Mouse (Mus musculus) lung, postnatal 0 days (tissue): ENCODE data around the gene Aff3. TPM values are rescaled to one million over a fixed set of nuclear protein-coding genes. Genes with fewer than 3 reads are reported as not detected.

Source experiments
- ATAC-seq: fragments of 200-750 bp; cut with Nextera tagmentation; 2 replicates; pipeline ENCODE4 v1.8.0; 2017; ENCODE audit warnings: moderate library complexity
- DNase-seq: peaks from one replicate; pipeline ENCODE4 v3.0.0-alpha.2; 2016; ENCODE audit warnings: low spot score
- H3K27ac ChIP-seq: fragments of 300-500 bp; sonication (generic); 2 replicates; pipeline ENCODE4 v1.5.1; 2014; ENCODE audit warnings: antibody characterized with exemption, mild to moderate bottlenecking, low read length, mixed read lengths
- H3K27me3 ChIP-seq: fragments of 300-500 bp; sonication (generic); replicated peaks from 2 replicates; pipeline ENCODE4 v1.6.1; 2014; ENCODE audit warnings: low read length, mixed read lengths; ENCODE audit not compliant: insufficient read depth
- H3K36me3 ChIP-seq: fragments of 300-500 bp; sonication (generic); 2 replicates; pipeline ENCODE4 v1.6.1; 2014; ENCODE audit warnings: low read length, mixed read lengths; ENCODE audit not compliant: insufficient read depth
- H3K4me1 ChIP-seq: fragments of 300-500 bp; sonication (generic); 2 replicates; pipeline ENCODE4 v1.6.1; 2014; ENCODE audit warnings: antibody characterized with exemption, low read depth, low read length, mixed read lengths; ENCODE audit not compliant: insufficient read depth
- H3K4me2 ChIP-seq: fragments of 300-500 bp; sonication (generic); replicated peaks from 2 replicates; pipeline ENCODE4 v1.6.1; 2014; ENCODE audit warnings: low read depth, mild to moderate bottlenecking, low read length, moderate library complexity, mixed read lengths
- H3K4me3 ChIP-seq: fragments of 300-500 bp; sonication (generic); 2 replicates; pipeline ENCODE4 v1.5.1; 2014; ENCODE audit warnings: low read depth, low read length
- H3K9ac ChIP-seq: fragments of 300-500 bp; sonication (generic); replicated peaks from 2 replicates; pipeline ENCODE4 v1.6.1; 2014; ENCODE audit warnings: low read depth, mild to moderate bottlenecking
- H3K9me3 ChIP-seq: fragments of 300-500 bp; sonication (generic); 2 replicates; pipeline ENCODE4 v1.6.1; 2016; ENCODE audit warnings: low read length, mixed read lengths
- CTCF ChIP-seq: IDR thresholded peaks from 2 replicates; pipeline ENCODE4 v1.5.1; 2016; ENCODE audit warnings: antibody characterized with exemption, mild to moderate bottlenecking
- EP300 ChIP-seq: IDR thresholded peaks from 2 replicates; pipeline ENCODE4 v1.6.1; 2016; ENCODE audit warnings: antibody characterized with exemption, mild to moderate bottlenecking, control low read depth
- WGBS: fragments of 180-500 bp; shearing (Covaris S2); extraction: QIAGEN DNeasy Blood & Tissue Kit; methylation state at CpG from one replicate; pipeline ENCODE4 v1.1.7; 2014; 5-methylcytosine and 5-hydroxymethylcytosine counted together
- polyA plus RNA-seq: library from polyadenylated mRNA; unstranded; fragments of >200 nt; fragmentation: Nextera tagmentation; extraction: Ambion mirVana; gene quantifications from 2 replicates; pipeline ENCODE4 v1.2.1, GENCODE M21; 2015

Gene Aff3
- polyA plus RNA-seq, 1 experiment from 2014 or later, result 5.9 TPM

DNA sequence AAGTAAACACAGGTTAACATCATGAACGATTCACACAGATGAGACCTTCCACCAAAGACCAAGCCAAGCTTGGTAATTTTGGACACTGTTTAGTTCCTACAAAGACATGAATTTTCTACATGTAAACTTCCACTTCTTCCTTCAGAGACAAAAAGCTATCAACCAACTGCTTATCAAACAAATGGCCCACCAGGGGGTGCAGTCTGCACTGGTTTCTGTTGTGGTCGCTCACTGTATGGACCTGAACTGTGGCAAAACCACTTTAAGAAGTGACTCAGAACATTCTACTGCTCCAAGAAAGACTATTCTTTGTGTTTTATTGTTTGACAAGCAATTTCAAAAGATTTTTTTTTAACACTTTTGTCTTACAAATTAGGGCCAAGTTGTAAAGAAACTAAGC, 271.8 kb downstream of the Aff3 start:
- 28% methylated on average over 2 of the region's 2 CpGs for WGBS
- peak; percentile 75 for ATAC-seq

DNA sequence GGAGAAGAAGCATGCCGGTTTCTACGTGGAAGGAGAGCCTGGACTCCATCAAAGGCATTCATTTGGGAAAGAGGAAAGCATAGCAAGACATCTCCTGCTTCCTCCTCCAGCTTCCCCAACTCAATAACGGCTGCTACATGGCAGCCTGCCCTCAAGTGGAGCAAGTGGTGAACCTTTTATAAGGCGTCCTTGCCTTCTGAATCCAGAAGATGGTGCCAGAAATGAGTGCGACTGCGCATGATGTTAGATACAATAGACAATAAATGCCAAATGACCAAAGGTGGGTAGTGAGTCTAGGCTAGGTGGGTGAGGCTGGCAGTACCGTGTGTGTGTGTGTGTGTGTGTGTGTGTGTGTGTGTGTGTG, 273.9 kb downstream of the Aff3 start:
- H3K9ac ChIP-seq, result no peak overlapping the region
- H3K36me3 ChIP-seq, result no peaks in the 10 kb centered on the region
- TF ChIP-seq CTCF (peak; percentile 53), EP300 (no peak)
- no peak overlapping the region for H3K4me2 ChIP-seq
- ATAC-seq (no peak), DNase-seq (peak; percentile 23)
- no peaks in the 10 kb centered on the region; the same call in 1 of the 2 replicates for H3K4me1 ChIP-seq
- no peak overlapping the region for H3K27ac ChIP-seq
- 62% methylated on average over 7 of the region's 7 CpGs for WGBS
- no peak overlapping the region for H3K4me3 ChIP-seq
- no peaks in the 10 kb centered on the region for H3K27me3 ChIP-seq
- no peaks in the 10 kb centered on the region for H3K9me3 ChIP-seq

More for the DNA sequence above, 271.8 kb downstream of the Aff3 start:
- H3K27me3 ChIP-seq, result no peaks in the 10 kb centered on the region
- H3K9ac ChIP-seq, result no peak overlapping the region
- no peaks in the 10 kb centered on the region for H3K9me3 ChIP-seq
- H3K27ac ChIP-seq, result no peak overlapping the region
- no peaks in the 10 kb centered on the region; the same call in 1 of the 2 replicates for H3K4me1 ChIP-seq
- H3K36me3 ChIP-seq, result no peaks in the 10 kb centered on the region
- no peak overlapping the region for H3K4me3 ChIP-seq
- DNase-seq, result peak; percentile 88
- H3K4me2 ChIP-seq, result no peak overlapping the region
- peak; percentile 84 for TF ChIP-seq CTCF
- TF ChIP-seq EP300, result no peak

GRCm38 (mm10) chr1:38390235-38390885, 274.4 kb downstream of the Aff3 start:
- 89% methylated on average over 17 of the region's 17 CpGs for WGBS
- Histone ChIP-seq H3K9ac (no peak overlapping the region), H3K36me3 (no peaks in the 10 kb centered on the region), H3K4me1 (no peaks in the 10 kb centered on the region; the same call in 1 of the 2 replicates), H3K27me3 (no peaks in the 10 kb centered on the region), H3K4me3 (no peak overlapping the region), H3K9me3 (no peaks in the 10 kb centered on the region), H3K27ac (no peak overlapping the region), H3K4me2 (no peak overlapping the region)
- no peak for TF ChIP-seq CTCF
- no peak for TF ChIP-seq EP300
- no peak for DNase-seq
- no peak for ATAC-seq

GRCm38 (mm10) chr1:38389576-38389975, 275.2 kb downstream of the Aff3 start:
- no peak for ATAC-seq
- Histone ChIP-seq H3K4me2 (no peak overlapping the region), H3K36me3 (no peaks in the 10 kb centered on the region), H3K27me3 (no peaks in the 10 kb centered on the region), H3K4me3 (no peak overlapping the region), H3K9me3 (no peaks in the 10 kb centered on the region), H3K27ac (no peak overlapping the region), H3K9ac (no peak overlapping the region), H3K4me1 (no peaks in the 10 kb centered on the region; the same call in 1 of the 2 replicates)
- no peak for DNase-seq
- TF ChIP-seq EP300, result no peak
- whole genome bisulfite sequencing, result 70% methylated on average over 7 of the region's 7 CpGs

GRCm38 (mm10) chr1:38388466-38388865, 276.3 kb downstream of the Aff3 start:
- H3K4me1 ChIP-seq, result no peaks in the 10 kb centered on the region
- H3K9ac ChIP-seq, result no peak overlapping the region
- no peak overlapping the region for H3K4me2 ChIP-seq
- TF ChIP-seq EP300 (no peak), CTCF (no peak)
- H3K27ac ChIP-seq, result no peak overlapping the region
- no peaks in the 10 kb centered on the region for H3K27me3 ChIP-seq
- DNase-seq (no peak), ATAC-seq (no peak)
- no peaks in the 10 kb centered on the region for H3K36me3 ChIP-seq
- WGBS, result 69% methylated on average over 3 of the region's 3 CpGs
- H3K9me3 ChIP-seq, result no peaks in the 10 kb centered on the region
- H3K4me3 ChIP-seq, result no peak overlapping the region

- DNase-seq (no peak), ATAC-seq (no peak)
- no peaks in the 10 kb centered on the region for H3K36me3 ChIP-seq
- no peak overlapping the region for H3K4me3 ChIP-seq
- no peak for TF ChIP-seq CTCF
- TF ChIP-seq EP300, result no peak
- no peaks in the 10 kb centered on the region for H3K4me1 ChIP-seq
- 72% methylated on average over 9 of the region's 9 CpGs for WGBS
- H3K9ac ChIP-seq, result no peak overlapping the region
- H3K27ac ChIP-seq, result no peak overlapping the region
- no peaks in the 10 kb centered on the region for H3K27me3 ChIP-seq
- H3K4me2 ChIP-seq, result no peak overlapping the region
- no peaks in the 10 kb centered on the region for H3K9me3 ChIP-seq
These were observed 277.3 kb downstream of the Aff3 start for GRCm38 (mm10) chr1:38387438-38387837.
